Mouse (Mus musculus) hindbrain, embryonic 14.5 days (tissue): ENCODE measurements around the gene Atp1a1. TPM values are rescaled to one million over a fixed set of nuclear protein-coding genes. Genes with fewer than 3 reads are reported as not detected.

Source experiments
- ATAC-seq: fragments of 200-750 bp; cut with Nextera tagmentation; 2 replicates; pipeline ENCODE4 v1.8.0; 2017; ENCODE audit warnings: moderate number of reproducible peaks, mild to moderate bottlenecking, moderate TSS enrichment, moderate library complexity; ENCODE audit not compliant: low FRiP score
- DNase-seq: peaks from one replicate; pipeline ENCODE4 v3.0.0-alpha.2; 2015; ENCODE audit warnings: low spot score
- H3K27ac ChIP-seq: fragments of 300-500 bp; sonication (generic); 2 replicates; pipeline ENCODE4 v1.5.1; 2014; ENCODE audit warnings: mild to moderate bottlenecking, moderate library complexity
- H3K27me3 ChIP-seq: fragments of 300-500 bp; sonication (generic); 2 replicates; pipeline ENCODE4 v1.6.1; 2014; ENCODE audit warnings: mild to moderate bottlenecking, low read length, mixed read lengths; ENCODE audit not compliant: control insufficient read depth, insufficient read depth
- H3K36me3 ChIP-seq: fragments of 300-500 bp; sonication (generic); replicated peaks from 2 replicates; pipeline ENCODE4 v1.6.1; 2014; ENCODE audit not compliant: control insufficient read depth, insufficient read depth
- H3K4me1 ChIP-seq: fragments of 300-500 bp; sonication (generic); replicated peaks from 2 replicates; pipeline ENCODE4 v1.6.1; 2014; ENCODE audit warnings: antibody characterized with exemption, low read length, mixed read lengths; ENCODE audit not compliant: control insufficient read depth, insufficient read depth
- H3K4me2 ChIP-seq: fragments of 300-500 bp; sonication (generic); replicated peaks from 2 replicates; pipeline ENCODE4 v1.6.1; 2014; ENCODE audit warnings: mild to moderate bottlenecking, moderate library complexity
- H3K4me3 ChIP-seq: fragments of 300-500 bp; sonication (generic); replicated peaks from 2 replicates; pipeline ENCODE4 v1.5.1; 2014; ENCODE audit warnings: mild to moderate bottlenecking, low read length
- H3K9ac ChIP-seq: fragments of 300-500 bp; sonication (generic); 2 replicates; pipeline ENCODE4 v1.6.1; 2014
- H3K9me3 ChIP-seq: fragments of 300-500 bp; sonication (generic); 2 replicates; pipeline ENCODE4 v1.6.1; 2016; ENCODE audit warnings: low read length; ENCODE audit not compliant: control insufficient read depth
- WGBS: fragments of 180-500 bp; shearing (Covaris S2); extraction: QIAGEN DNeasy Blood & Tissue Kit; methylation state at CpG from one replicate; pipeline ENCODE4 v1.1.7; 2014; 5-methylcytosine and 5-hydroxymethylcytosine counted together
- polyA plus RNA-seq: library from polyadenylated mRNA; unstranded; fragments of >200 nt; fragmentation: Nextera tagmentation; extraction: Ambion mirVana; gene quantifications from 2 replicates; pipeline ENCODE4 v1.2.1, GENCODE M21; 2014

Atp1a1 gene
- polyA plus RNA-seq, 1 experiment from 2014 or later, result 105 TPM

GRCm38 (mm10) chr3:101603661-101604549 lies 579 bp downstream of the Atp1a1 start:
- Histone ChIP-seq H3K4me1 (peaks cover 47% of the 10 kb centered on the region), H3K4me3 (peak overlapping the region; percentile 67), H3K27ac (peak overlapping the region; percentile 90), H3K27me3 (no peaks in the 10 kb centered on the region), H3K9me3 (no peaks in the 10 kb centered on the region), H3K36me3 (no peaks in the 10 kb centered on the region), H3K4me2 (peak overlapping the region; percentile 71), H3K9ac (peak overlapping the region; percentile 85)
- WGBS, result under 1% methylated on average over 48 of the region's 68 CpGs
- DNase-seq, result peak; percentile 68
- ATAC-seq, result peak; percentile 75

- 32% methylated on average over 7 of the region's 7 CpGs for WGBS
- ATAC-seq (no peak), DNase-seq (no peak)
- Histone ChIP-seq H3K4me1 (peaks cover 54% of the 10 kb centered on the region), H3K27ac (peak overlapping the region; percentile 90), H3K36me3 (no peaks in the 10 kb centered on the region), H3K27me3 (no peaks in the 10 kb centered on the region), H3K4me3 (peak overlapping the region; percentile 67), H3K9ac (peak overlapping the region; percentile 85), H3K4me2 (peak overlapping the region; percentile 71), H3K9me3 (no peaks in the 10 kb centered on the region)
Measured at GRCm38 (mm10) chr3:101603194-101603593, 1.3 kb downstream of the Atp1a1 start.

- DNase-seq (no peak), ATAC-seq (no peak)
- Histone ChIP-seq H3K4me3 (peak overlapping the region; percentile 67), H3K9me3 (no peaks in the 10 kb centered on the region), H3K9ac (peak overlapping the region; percentile 85), H3K27me3 (no peaks in the 10 kb centered on the region), H3K27ac (no peak overlapping the region), H3K36me3 (no peaks in the 10 kb centered on the region), H3K4me1 (peaks cover 61% of the 10 kb centered on the region), H3K4me2 (peak overlapping the region; percentile 71)
- 76% methylated on average over 4 of the region's 4 CpGs for WGBS
Measured at GRCm38 (mm10) chr3:101602511-101603055, 1.9 kb downstream of the Atp1a1 start.

- H3K9ac ChIP-seq, result 0 out of 2 replicates have a peak overlapping the region, but pooled peaks have one; percentile 9
- ATAC-seq, result no peak
- no peak for DNase-seq
- no peak overlapping the region for H3K4me3 ChIP-seq
- H3K9me3 ChIP-seq, result no peaks in the 10 kb centered on the region
- H3K36me3 ChIP-seq, result no peaks in the 10 kb centered on the region
- peak overlapping the region; percentile 71 for H3K4me2 ChIP-seq
- 40% methylated on average over 4 of the region's 4 CpGs for WGBS
- no peaks in the 10 kb centered on the region for H3K27me3 ChIP-seq
- peaks cover 70% of the 10 kb centered on the region for H3K4me1 ChIP-seq
- H3K27ac ChIP-seq, result no peak overlapping the region
Measured at GRCm38 (mm10) chr3:101601687-101602086, 2.8 kb downstream of the Atp1a1 start.

GRCm38 (mm10) chr3:101601003-101601525 lies 3.4 kb downstream of the Atp1a1 start:
- WGBS, result 51% methylated on average over 8 of the region's 8 CpGs
- H3K4me2 ChIP-seq, result peak overlapping the region; percentile 71
- H3K36me3 ChIP-seq, result no peaks in the 10 kb centered on the region
- H3K27ac ChIP-seq, result no peak overlapping the region
- peaks cover 76% of the 10 kb centered on the region for H3K4me1 ChIP-seq
- no peaks in the 10 kb centered on the region for H3K27me3 ChIP-seq
- ATAC-seq (no peak), DNase-seq (no peak)
- 0 out of 2 replicates have a peak overlapping the region, but pooled peaks have one; percentile 9 for H3K9ac ChIP-seq
- no peak overlapping the region for H3K4me3 ChIP-seq
- no peaks in the 10 kb centered on the region for H3K9me3 ChIP-seq

GRCm38 (mm10) chr3:101599920-101600741 lies 4.4 kb downstream of the Atp1a1 start:
- H3K4me2 ChIP-seq, result peak overlapping the region; percentile 71
- H3K9ac ChIP-seq, result no peak overlapping the region
- H3K27me3 ChIP-seq, result no peaks in the 10 kb centered on the region
- 22% methylated on average over 4 of the region's 4 CpGs for WGBS
- H3K27ac ChIP-seq, result no peak overlapping the region; the same call in 1 of the 2 replicates
- peaks cover 78% of the 10 kb centered on the region for H3K4me1 ChIP-seq
- DNase-seq (no peak), ATAC-seq (no peak)
- no peaks in the 10 kb centered on the region for H3K9me3 ChIP-seq
- no peak overlapping the region for H3K4me3 ChIP-seq
- H3K36me3 ChIP-seq, result no peaks in the 10 kb centered on the region

GRCm38 (mm10) chr3:101599191-101599919 lies 5.1 kb downstream of the Atp1a1 start:
- Histone ChIP-seq H3K9ac (no peak overlapping the region), H3K36me3 (peaks cover 6% of the 10 kb centered on the region), H3K4me1 (peaks cover 78% of the 10 kb centered on the region), H3K27ac (no peak overlapping the region), H3K27me3 (no peaks in the 10 kb centered on the region), H3K4me3 (no peak overlapping the region), H3K4me2 (peak overlapping the region; percentile 71), H3K9me3 (no peaks in the 10 kb centered on the region)
- DNase-seq (no peak), ATAC-seq (no peak)
- 66% methylated on average over 8 of the region's 8 CpGs for WGBS

- Histone ChIP-seq H3K4me1 (peaks cover 78% of the 10 kb centered on the region), H3K4me3 (no peak overlapping the region), H3K9me3 (no peaks in the 10 kb centered on the region), H3K27ac (no peak overlapping the region), H3K27me3 (no peaks in the 10 kb centered on the region), H3K9ac (no peak overlapping the region), H3K36me3 (peaks cover 16% of the 10 kb centered on the region), H3K4me2 (0 out of 2 replicates have a peak overlapping the region, but pooled peaks have one; percentile 2)
- no peak for DNase-seq
- no peak for ATAC-seq
- WGBS, result 72% methylated on average over 4 of the region's 4 CpGs
Measured at GRCm38 (mm10) chr3:101598231-101598905, 6.1 kb downstream of the Atp1a1 start.
